17 mouse cellular contexts compared by ENCODE assay signal in genomic region chr11:66605998-66606397, GRCm38 (mm10).
"Had no signal": no experiment of that assay in that cellular context is flagged by ENCODE, and none has a peak within 500 bp of the region (broad histone marks: within the 10 kb centered on the region; RNA-seq: fewer than 3 reads in every experiment).

No protein-coding gene starts in this region.

- H3K4me2 ChIP-seq: liver, embryonic 13.5 days; midbrain, embryonic 11.5 days; neural tube, embryonic 12.5 days had no signal

- H3K27ac ChIP-seq: left cerebral cortex, adult 2 months; liver, embryonic 13.5 days; neural tube, embryonic 12.5 days; stomach, postnatal 0 days had no signal

- DNase-seq: kidney, adult 9 months; layer of hippocampus, postnatal 36 days; liver, embryonic 13.5 days; lung, adult 2 months; lung, postnatal 14 days; lung, postnatal 4 days; right cerebral cortex, adult 18-20 months; right cerebral cortex, postnatal 14 days; right cerebral cortex, postnatal 4 days; thymus, adult 2 months; thymus, postnatal 14 days; thymus, postnatal 4 days had no signal

- H3K9me3 ChIP-seq: neural tube, embryonic 12.5 days had no signal

- H3K9ac ChIP-seq: liver, embryonic 13.5 days; neural tube, embryonic 12.5 days had no signal

- H3K4me3 ChIP-seq: left cerebral cortex, adult 2 months; liver, embryonic 13.5 days; neural tube, embryonic 12.5 days had no signal

- ATAC-seq: intestine, postnatal 0 days had no signal

- H3K4me1 ChIP-seq: liver, embryonic 13.5 days; neural tube, embryonic 12.5 days had no signal

- H3K27me3 ChIP-seq: liver, embryonic 13.5 days; neural tube, embryonic 12.5 days had no signal

- H3K36me3 ChIP-seq: liver, embryonic 13.5 days; neural tube, embryonic 12.5 days had no signal
